Mouse (Mus musculus): Measurements from ENCODE around the gene Gm20929. TPM values are rescaled to one million over a fixed set of nuclear protein-coding genes. Genes with fewer than 3 reads are reported as not detected.
"Not testable (repeated sequence)": the region's sequence is repeated elsewhere in the genome, so short reads cannot be mapped to it uniquely, and the experiment has no call there.

The Gm20929 gene
- not detected in 2 replicates for polyA plus RNA-seq (2014; fragmentation: Nextera tagmentation; extraction: Ambion mirVana)

DNA sequence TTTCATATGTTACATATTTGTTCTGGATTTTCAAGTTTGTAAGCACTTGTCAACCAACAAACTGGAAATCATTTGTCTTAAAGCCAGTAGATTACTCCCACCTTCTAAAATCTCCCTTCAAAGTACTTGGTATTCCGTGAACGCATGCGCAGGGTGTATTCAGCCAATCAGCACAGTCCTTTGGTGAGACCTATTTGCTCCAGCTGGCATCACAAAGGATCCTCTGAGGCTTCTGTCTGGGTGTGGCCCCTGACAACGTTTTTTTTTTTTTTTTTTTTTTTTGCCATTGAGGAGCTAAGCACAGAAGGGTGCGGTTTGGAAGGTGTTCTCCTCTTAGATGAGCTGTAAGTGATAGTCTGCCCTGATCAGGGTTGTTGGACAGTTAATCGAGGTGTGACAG is at the start of gene Gm20929:
Gm20929 (plus strand) TSS at position 301 of the 400 bp plus-strand sequence.
- not testable (repeated sequence) for H3K27ac ChIP-seq (replicated peaks; ENCODE audit: low read depth, low read length); ATAC-seq (ENCODE audit: low FRiP score, low TSS enrichment); DNase-seq; H3K27me3 ChIP-seq (ENCODE audit: control insufficient read depth, insufficient read depth, low read length); H3K36me3 ChIP-seq (ENCODE audit: control insufficient read depth, insufficient read depth, low read length); H3K9ac ChIP-seq (replicated peaks; ENCODE audit: low read length); H3K4me2 ChIP-seq (ENCODE audit: low read length); H3K4me3 ChIP-seq (replicated peaks; ENCODE audit: low read depth, low read length); H3K4me1 ChIP-seq (ENCODE audit: control insufficient read depth, insufficient read depth, low read length); H3K9me3 ChIP-seq (ENCODE audit: control insufficient read depth, low read length)
- no CpG with 5 or more reads among the region's 6 CpGs for WGBS
